Mouse (Mus musculus) liver, embryonic 14 days (tissue): Measurements from ENCODE around the gene Hist1h2bk. TPM values are rescaled to one million over a fixed set of nuclear protein-coding genes. Genes with fewer than 3 reads are reported as not detected.

Experiments
- polyA plus RNA-seq: library from polyadenylated mRNA; depleted of rRNA; stranded (reverse); fragments of >200 nt; gene quantifications from 2 replicates; pipeline ENCODE4 v1.2.3, GENCODE M21; 2012; rRNA removed

Hist1h2bk gene
- 16.6 and 17.0 TPM in 2 replicates for polyA plus RNA-seq

DNA sequence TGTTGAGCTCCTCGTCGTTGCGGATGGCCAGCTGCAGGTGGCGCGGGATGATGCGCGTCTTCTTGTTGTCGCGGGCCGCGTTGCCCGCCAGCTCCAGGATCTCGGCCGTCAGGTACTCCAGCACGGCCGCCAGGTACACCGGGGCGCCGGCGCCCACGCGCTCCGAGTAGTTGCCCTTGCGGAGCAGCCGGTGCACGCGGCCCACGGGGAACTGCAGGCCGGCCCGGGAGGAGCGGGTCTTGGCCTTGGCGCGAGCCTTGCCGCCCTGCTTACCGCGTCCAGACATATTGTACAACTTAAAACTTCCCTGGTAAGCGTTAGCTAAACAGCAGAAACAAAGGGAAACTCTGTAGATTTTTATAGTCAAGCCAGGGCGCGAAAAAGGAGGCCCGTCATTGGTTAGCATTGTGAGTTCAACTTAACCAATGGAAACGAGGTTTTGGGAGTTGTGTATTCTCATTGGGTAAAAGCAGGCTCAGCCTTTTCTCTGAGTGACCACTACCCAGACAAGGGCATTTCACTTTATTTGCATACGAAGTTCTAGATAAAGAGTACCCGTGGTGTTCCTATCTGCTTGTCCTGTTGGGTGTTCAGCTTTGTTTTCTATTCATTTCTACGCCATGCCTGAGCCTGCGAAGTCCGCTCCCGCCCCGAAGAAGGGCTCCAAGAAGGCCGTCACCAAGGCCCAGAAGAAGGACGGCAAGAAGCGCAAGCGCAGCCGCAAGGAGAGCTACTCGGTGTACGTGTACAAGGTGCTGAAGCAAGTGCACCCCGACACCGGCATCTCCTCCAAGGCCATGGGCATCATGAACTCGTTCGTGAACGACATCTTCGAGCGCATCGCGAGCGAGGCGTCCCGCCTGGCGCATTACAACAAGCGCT lies at the start of gene Hist1h2bk, which contains the start of gene Hist1h2ah:
Hist1h2bk (plus strand) TSS at position 604 of the 882 bp plus-strand sequence.
Hist1h2ah (minus strand) TSS at position 302 of the 882 bp plus-strand sequence.

DNA sequence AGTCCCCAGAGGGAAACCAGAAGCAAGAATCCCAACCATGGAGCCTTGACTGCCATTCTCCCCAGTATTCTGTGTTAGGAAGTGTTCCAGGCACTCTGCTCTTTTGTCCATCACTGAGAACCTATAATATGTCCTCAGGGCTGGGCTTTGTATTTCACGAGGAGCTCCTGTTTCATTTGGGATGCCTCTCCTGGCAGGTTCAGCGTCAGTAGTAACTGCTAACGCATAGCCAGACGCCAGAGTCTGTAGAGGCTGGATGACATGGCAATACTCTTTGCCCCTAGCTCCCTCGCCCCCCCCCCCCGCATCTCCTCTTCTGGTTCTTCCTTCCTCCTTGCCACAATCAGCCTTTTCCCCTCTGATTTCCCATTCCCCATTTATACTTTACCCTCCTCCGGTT lies 26.0 kb upstream of the Hist1h2bk start, which contains the start of gene Prss16:
Prss16 (minus strand) TSS at position 101 of the 400 bp plus-strand sequence.

DNA sequence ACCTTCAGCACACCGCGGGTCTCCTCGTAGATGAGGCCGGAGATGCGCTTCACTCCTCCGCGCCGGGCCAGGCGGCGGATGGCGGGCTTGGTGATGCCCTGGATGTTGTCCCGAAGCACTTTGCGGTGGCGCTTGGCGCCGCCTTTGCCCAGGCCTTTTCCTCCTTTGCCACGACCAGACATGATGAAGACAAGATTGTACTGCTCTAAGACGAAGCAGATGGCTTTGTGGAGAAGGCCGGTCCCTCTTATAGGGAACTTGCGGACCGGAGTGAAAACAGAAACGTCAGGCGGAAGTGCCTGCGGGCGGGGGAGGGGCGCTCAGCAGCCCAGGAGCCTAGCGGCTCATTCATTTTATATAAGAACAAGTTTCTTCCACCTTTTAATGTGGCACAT lies 5.5 kb downstream of the Hist1h2bk start, which contains the start of gene Hist1h4i:
Hist1h4i (minus strand) TSS at position 221 of the 395 bp plus-strand sequence.

DNA sequence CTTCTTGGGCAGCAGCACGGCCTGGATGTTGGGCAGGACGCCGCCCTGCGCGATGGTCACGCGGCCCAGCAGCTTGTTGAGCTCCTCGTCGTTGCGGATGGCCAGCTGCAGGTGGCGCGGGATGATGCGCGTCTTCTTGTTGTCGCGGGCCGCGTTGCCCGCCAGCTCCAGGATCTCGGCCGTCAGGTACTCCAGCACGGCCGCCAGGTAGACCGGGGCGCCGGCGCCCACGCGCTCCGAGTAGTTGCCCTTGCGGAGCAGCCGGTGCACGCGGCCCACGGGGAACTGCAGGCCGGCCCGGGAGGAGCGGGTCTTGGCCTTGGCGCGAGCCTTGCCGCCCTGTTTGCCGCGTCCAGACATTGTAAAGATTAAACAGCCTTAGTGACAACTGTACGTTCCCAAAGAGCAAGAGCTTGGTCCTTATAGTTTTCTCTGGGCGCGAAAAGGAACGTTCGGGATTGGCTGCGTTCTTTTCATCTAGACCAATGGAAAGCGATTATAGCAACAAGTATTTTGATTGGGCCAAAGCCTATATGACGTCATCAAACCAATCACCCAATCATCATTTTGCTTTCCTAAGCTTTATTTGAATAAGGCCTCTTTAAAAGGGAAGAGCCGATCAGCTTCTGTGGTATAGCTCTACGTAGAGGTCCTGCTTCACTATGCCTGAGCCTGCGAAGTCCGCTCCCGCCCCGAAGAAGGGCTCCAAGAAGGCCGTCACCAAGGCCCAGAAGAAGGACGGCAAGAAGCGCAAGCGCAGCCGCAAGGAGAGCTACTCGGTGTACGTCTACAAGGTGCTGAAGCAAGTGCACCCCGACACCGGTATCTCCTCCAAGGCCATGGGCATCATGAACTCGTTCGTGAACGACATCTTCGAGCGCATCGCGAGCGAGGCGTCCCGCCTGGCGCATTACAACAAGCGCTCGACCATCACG lies 7.2 kb downstream of the Hist1h2bk start, which contains the start of the genes Hist1h2ag and Hist1h2bj:
Hist1h2ag (minus strand) TSS at position 377 of the 935 bp plus-strand sequence.
Hist1h2bj (plus strand) TSS at position 647 of the 935 bp plus-strand sequence.

DNA sequence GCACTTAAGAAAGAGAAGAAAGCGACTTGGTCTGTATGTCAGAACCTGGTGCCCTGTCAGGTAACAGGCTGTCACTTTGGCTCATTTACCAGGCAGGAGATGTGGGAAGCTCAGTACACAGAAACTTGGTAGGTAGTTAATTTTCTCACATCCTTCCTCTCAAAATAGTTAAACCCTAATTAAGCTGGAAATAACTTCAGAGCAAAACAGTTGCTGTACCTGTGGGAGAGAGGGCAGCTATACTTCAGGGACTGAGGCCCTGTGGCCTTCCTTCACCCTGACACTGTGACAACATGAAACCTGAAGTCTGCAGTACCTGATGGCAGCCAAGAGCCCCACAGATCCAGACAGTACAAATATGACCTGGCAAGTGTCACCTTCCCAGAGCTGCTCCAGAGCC lies 48.5 kb downstream of the Hist1h2bk start, which contains the start of gene Vmn1r188:
Vmn1r188 (plus strand) TSS at position 301 of the 400 bp plus-strand sequence.

Other genes with a start within 250 kb of the Hist1h2bk start
- gene Hist1h2an, start 248.7 kb upstream of the Hist1h2bk start, polyA plus RNA-seq, result 10.0 and 11.5 TPM in 2 replicates
- gene Hist1h2bp, start 248.4 kb upstream of the Hist1h2bk start, polyA plus RNA-seq, result 2.1 and 3.0 TPM in 2 replicates
- gene Hist1h2bq, start 225.7 kb upstream of the Hist1h2bk start, polyA plus RNA-seq, result 10.6 and 13.5 TPM in 2 replicates
- 0.12 and 0.19 TPM in 2 replicates for gene Hist1h2ao, start 225.4 kb upstream of the Hist1h2bk start, polyA plus RNA-seq
- gene Hist1h4m, start 224.1 kb upstream of the Hist1h2bk start, polyA plus RNA-seq, result not detected in 2 replicates
- gene Hist1h4n, start 203.7 kb upstream of the Hist1h2bk start, polyA plus RNA-seq, result 44.5 and 54.6 TPM in 2 replicates
- 78.6 and 88.4 TPM in 2 replicates for gene Hist1h2ap, start 202.4 kb upstream of the Hist1h2bk start, polyA plus RNA-seq
- 5.4 and 8.3 TPM in 2 replicates for gene Hist1h2br, start 202.1 kb upstream of the Hist1h2bk start, polyA plus RNA-seq
- gene Zfp184, start 90.8 kb upstream of the Hist1h2bk start, polyA plus RNA-seq, result 0.38 and 0.40 TPM in 2 replicates
- not detected in 2 replicates for gene Pom121l2, start 54.7 kb upstream of the Hist1h2bk start, polyA plus RNA-seq
- 0.35 and 0.44 TPM in 2 replicates for gene Prss16, start 26.1 kb upstream of the Hist1h2bk start, polyA plus RNA-seq
- 4.6 and 8.3 TPM in 2 replicates for gene Hist1h2ah, start 302 bp upstream of the Hist1h2bk start, polyA plus RNA-seq
- 88.8 and 92.7 TPM in 2 replicates for gene Hist1h4i, start 5.5 kb downstream of the Hist1h2bk start, polyA plus RNA-seq
- 30.4 and 32.0 TPM in 2 replicates for gene Hist1h2ag, start 7.1 kb downstream of the Hist1h2bk start, polyA plus RNA-seq
- gene Hist1h2bj, start 7.3 kb downstream of the Hist1h2bk start, polyA plus RNA-seq, result 23.7 and 28.8 TPM in 2 replicates
- gene Vmn1r188, start 48.6 kb downstream of the Hist1h2bk start, polyA plus RNA-seq, result not detected in 2 replicates
- gene Vmn1r189, start 70.0 kb downstream of the Hist1h2bk start, polyA plus RNA-seq, result not detected in 2 replicates
- not detected in 2 replicates for gene Vmn1r191, start 148.1 kb downstream of the Hist1h2bk start, polyA plus RNA-seq
- gene Vmn1r192, start 155.3 kb downstream of the Hist1h2bk start, polyA plus RNA-seq, result not detected in 2 replicates
- not detected in 2 replicates for gene Vmn1r193, start 187.3 kb downstream of the Hist1h2bk start, polyA plus RNA-seq
- not detected in 2 replicates for gene Vmn1r194, start 208.3 kb downstream of the Hist1h2bk start, polyA plus RNA-seq
- not detected in 2 replicates for gene Vmn1r195, start 234.7 kb downstream of the Hist1h2bk start, polyA plus RNA-seq